Mouse (Mus musculus) small intestine, adult 2 months (tissue): ENCODE results near the gene Pink1.

ENCODE experiments used
- CTCF ChIP-seq: fragments of 200-500 bp; IDR thresholded peaks from 2 replicates; pipeline ENCODE4 v1.5.1; 2012; ENCODE audit warnings: low read depth, mild to moderate bottlenecking, control low read depth, inconsistent platforms, low read length, moderate library complexity, mixed read lengths; ENCODE audit not compliant: insufficient replicate concordance, insufficient read length; ENCODE audit errors: extremely low read depth
- POLR2A ChIP-seq: fragments of 200-500 bp; IDR thresholded peaks from 2 replicates; pipeline ENCODE4 v1.6.1; 2012; ENCODE audit warnings: low read depth, mild to moderate bottlenecking, control low read depth, inconsistent platforms, low read length, moderate library complexity

DNA sequence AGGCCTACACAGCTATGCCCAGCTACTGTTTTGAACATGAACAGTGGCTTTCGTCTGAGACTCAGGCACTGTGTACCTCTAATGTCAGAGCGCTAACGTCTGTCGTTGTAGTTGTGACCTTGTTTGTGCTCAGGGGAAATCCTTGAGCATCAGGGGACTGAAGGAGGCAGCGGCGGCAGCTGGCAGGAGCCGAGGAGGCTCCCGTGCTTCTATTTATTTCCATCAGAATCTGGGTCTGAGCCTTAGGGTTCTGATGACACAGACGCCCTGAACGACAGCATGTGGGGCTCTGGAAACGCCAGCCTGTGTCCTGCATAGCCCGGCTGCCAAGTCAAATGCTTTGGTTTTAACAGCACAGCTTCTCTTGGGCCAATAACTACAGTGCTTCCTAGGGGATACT is 8.9 kb upstream of the Pink1 start:
- TF ChIP-seq POLR2A (no peak), CTCF (no peak)
